In genomic region chr14:28417019-28417418, GRCm38 (mm10) we compare ENCODE assay signal across 9 mouse cellular contexts.
DNase-seq lines count a peak whose midpoint lies in the region; ATAC-seq and TF ChIP-seq lines count a peak whose summit lies in the region.
"Had no signal": no experiment of that assay in that cellular context is flagged by ENCODE, and none has a peak within 500 bp of the region (broad histone marks: within the 10 kb centered on the region; RNA-seq: fewer than 3 reads in every experiment).

No protein-coding gene starts in this region.

- H3K9me3 ChIP-seq in embryonic facial prominence, embryonic 14.5 days (ENCODE audit: control insufficient read depth, low read length): no peaks in the 10 kb centered on the region
- no peaks in the 10 kb centered on the region for H3K9me3 ChIP-seq in heart, embryonic 14.5 days (ENCODE audit: control insufficient read depth, low read length)
- no peaks in the 10 kb centered on the region for H3K9me3 ChIP-seq in lung, embryonic 16.5 days (ENCODE audit: control insufficient read depth, low read length)

- WGBS in embryonic facial prominence, embryonic 14.5 days: 29% methylated on average over 8 of the region's 8 CpGs
- 3% methylated on average over 8 of the region's 8 CpGs for WGBS in heart, embryonic 14.5 days
- 8% methylated on average over 8 of the region's 8 CpGs for WGBS in lung, embryonic 16.5 days

- H3K27ac ChIP-seq in layer of hippocampus, adult 2 months: 0 out of 2 replicates have a peak overlapping the region, but pooled peaks have one; percentile 18
- H3K27ac ChIP-seq in embryonic facial prominence, embryonic 14.5 days (replicated peaks; ENCODE audit: low read depth, low read length): no peak overlapping the region
- peak overlapping the region; percentile 84 for H3K27ac ChIP-seq in heart, embryonic 14.5 days (replicated peaks in 1 of 2; ENCODE audit: control insufficient read depth in 1 of 2, insufficient read depth in 1 of 2, low read depth in 2 of 2, low read length in 2 of 2)
- H3K27ac ChIP-seq in lung, embryonic 16.5 days (ENCODE audit: low read length): no peak overlapping the region

- H3K9ac ChIP-seq in embryonic facial prominence, embryonic 14.5 days (ENCODE audit: low read depth, low read length): no peak overlapping the region
- H3K9ac ChIP-seq in heart, embryonic 14.5 days (ENCODE audit: low read length): no peak overlapping the region
- H3K9ac ChIP-seq in lung, embryonic 16.5 days (ENCODE audit: low read length): no peak overlapping the region

- no peak for TF ChIP-seq CTCF in layer of hippocampus, adult 2 months (conservative IDR thresholded peaks at IDR 0.05)

- H3K4me1 ChIP-seq in embryonic facial prominence, embryonic 14.5 days (ENCODE audit: control insufficient read depth, insufficient read depth, low read length): peaks cover 24% of the 10 kb centered on the region
- peaks cover 31 to 43% of the 10 kb centered on the region in 2 experiments for H3K4me1 ChIP-seq in heart, embryonic 14.5 days (ENCODE audit: control insufficient read depth in 2 of 2, insufficient read depth in 2 of 2, low read length in 2 of 2)
- H3K4me1 ChIP-seq in lung, embryonic 16.5 days (replicated peaks; ENCODE audit: control insufficient read depth, insufficient read depth, low read length): peaks cover 6% of the 10 kb centered on the region; the same call in 1 of the 2 replicates

- peak; percentile 81 for ATAC-seq in embryonic facial prominence, embryonic 14.5 days (ENCODE audit: low read depth)
- ATAC-seq in heart, embryonic 14.5 days (ENCODE audit: insufficient number of reproducible peaks, insufficient read depth, low FRiP score, low read depth): peak; percentile 93
- ATAC-seq in lung, embryonic 16.5 days (ENCODE audit: low read depth): peak; percentile 89

- H3K27me3 ChIP-seq in embryonic facial prominence, embryonic 14.5 days (replicated peaks; ENCODE audit: control insufficient read depth, insufficient read depth, low read length): no peaks in the 10 kb centered on the region; the same call in 1 of the 2 replicates
- no peaks in the 10 kb centered on the region for H3K27me3 ChIP-seq in heart, embryonic 14.5 days (ENCODE audit: control insufficient read depth, insufficient read depth, low read length)
- no peaks in the 10 kb centered on the region for H3K27me3 ChIP-seq in lung, embryonic 16.5 days (ENCODE audit: control insufficient read depth, insufficient read depth, low read depth, low read length)

- no peak overlapping the region for H3K4me2 ChIP-seq in embryonic facial prominence, embryonic 14.5 days (ENCODE audit: low read depth, low read length)
- H3K4me2 ChIP-seq in heart, embryonic 14.5 days (ENCODE audit: low read length): 0 out of 2 replicates have a peak overlapping the region, but pooled peaks have one; percentile 7
- H3K4me2 ChIP-seq in lung, embryonic 16.5 days (ENCODE audit: low read depth, low read length): no peak overlapping the region

- no peak overlapping the region for H3K4me3 ChIP-seq in layer of hippocampus, adult 2 months
- no peak overlapping the region for H3K4me3 ChIP-seq in embryonic facial prominence, embryonic 14.5 days (ENCODE audit: low read depth, low read length)
- no peak overlapping the region for H3K4me3 ChIP-seq in heart, embryonic 14.5 days (ENCODE audit: control insufficient read depth in 1 of 2, insufficient read depth in 1 of 2, low read depth in 1 of 2, low read length in 2 of 2)
- H3K4me3 ChIP-seq in lung, embryonic 16.5 days (ENCODE audit: low read length): no peak overlapping the region

- DNase-seq in layer of hippocampus, adult 2 months (ENCODE audit: low spot score in 2 of 2): no peak
- DNase-seq in layer of hippocampus, adult 9-11 months: no peak
- peak; percentile 75 for DNase-seq in embryonic facial prominence, embryonic 14.5 days (ENCODE audit: low spot score)
- DNase-seq in gastrocnemius, adult 8-10 months (ENCODE audit: low spot score in 2 of 2): no peak
- DNase-seq in spleen, adult 12 weeks (ENCODE audit: low spot score): no peak
- DNase-seq in right cerebral cortex, postnatal 4 days: no peak
- DNase-seq: gastrocnemius, postnatal 10 days had no signal

- H3K36me3 ChIP-seq in embryonic facial prominence, embryonic 14.5 days (ENCODE audit: control insufficient read depth, insufficient read depth, low read length): no peaks in the 10 kb centered on the region
- no peaks in the 10 kb centered on the region for H3K36me3 ChIP-seq in heart, embryonic 14.5 days (ENCODE audit: control insufficient read depth, insufficient read depth, low read length)
- H3K36me3 ChIP-seq in lung, embryonic 16.5 days (ENCODE audit: control insufficient read depth, insufficient read depth, low read length): no peaks in the 10 kb centered on the region

Comparison
In these comparisons a context has a peak if more than half of its experiments do, and no peak if none do; other contexts are left out.
1. H3K27ac ChIP-seq: peak in layer of hippocampus, adult 2 months (single experiment) and heart, embryonic 14.5 days (2 of 2); none in embryonic facial prominence, embryonic 14.5 days (single experiment) and lung, embryonic 16.5 days (single experiment).
2. Peak in every context shown above with its lines, with median percentiles within 50 percentile points of each other: ATAC-seq.